Mouse (Mus musculus): ENCODE data around the gene Sqor. TPM values are rescaled to one million over a fixed set of nuclear protein-coding genes. Genes with fewer than 3 reads are reported as not detected.

Sqor gene
- total RNA-seq, 2 experiments from 2014 or later: 57.2 to 63.0 TPM

- no peak for DNase-seq
Observed at GRCm38 (mm10) chr2:122783730-122784129, 18.7 kb downstream of the Sqor start.

GRCm38 (mm10) chr2:122784701-122785100 lies 19.7 kb downstream of the Sqor start:
- DNase-seq: no peak

GRCm38 (mm10) chr2:122786167-122786566 lies 21.1 kb downstream of the Sqor start:
- no peak for DNase-seq

GRCm38 (mm10) chr2:122789311-122789710 lies 24.3 kb downstream of the Sqor start:
- DNase-seq: peak; percentile 7 to 28

- no peak for DNase-seq
Observed at GRCm38 (mm10) chr2:122789730-122790129, 24.7 kb downstream of the Sqor start.

GRCm38 (mm10) chr2:122804392-122804791 lies 39.4 kb downstream of the Sqor start:
- no peak for DNase-seq

GRCm38 (mm10) chr2:122806040-122806439 lies 41.0 kb downstream of the Sqor start:
- DNase-seq: no peak

GRCm38 (mm10) chr2:122809027-122809426 lies 44.0 kb downstream of the Sqor start:
- DNase-seq: no peak

GRCm38 (mm10) chr2:122816986-122817385 lies 51.9 kb downstream of the Sqor start:
- no peak for DNase-seq

- DNase-seq: no peak
Observed at GRCm38 (mm10) chr2:122821246-122821645, 56.2 kb downstream of the Sqor start.

- DNase-seq: peak; percentile 22 to 37
Observed at GRCm38 (mm10) chr2:122825406-122826236, 60.6 kb downstream of the Sqor start.

GRCm38 (mm10) chr2:122826302-122826701 lies 61.3 kb downstream of the Sqor start:
- DNase-seq: no peak

- no peak for DNase-seq
Observed at GRCm38 (mm10) chr2:122854636-122855035, 89.6 kb downstream of the Sqor start.

- DNase-seq: no peak
Observed at GRCm38 (mm10) chr2:122855354-122855753, 90.3 kb downstream of the Sqor start.

Other genes starting within 250 kb of the Sqor start
- gene Gatm, start 153.9 kb upstream of the Sqor start, total RNA-seq (2021): 1 to 10 TPM; 4.9 to 5.5 TPM
- gene AA467197, start 128.3 kb upstream of the Sqor start, total RNA-seq (2021): 1 to 10 TPM in 1 of 2 experiments, under 1 TPM in 1; 0.72 to 1.8 TPM
- 10 to 100 TPM; 29.4 to 37.7 TPM for gene Slc30a4, start 62.6 kb upstream of the Sqor start, total RNA-seq (2021)
- gene Bloc1s6, start 26.7 kb upstream of the Sqor start, total RNA-seq (2021): 10 to 100 TPM; 24.5 to 29.8 TPM

Data from adrenal gland, postnatal 36 days (tissue).